Mouse (Mus musculus) natural killer cell, adult 2 months (primary cell): ENCODE data around the gene Sfi1.
"Not testable (repeated sequence)": the region's sequence is repeated elsewhere in the genome, so short reads cannot be mapped to it uniquely, and the experiment has no call there.

Experiments
- DNase-seq, 2 experiments: peaks; one replicate each; pipeline ENCODE4 v3.0.0; 2022; ENCODE audit warnings: low spot score in 2 of 2

The Sfi1 gene

DNA sequence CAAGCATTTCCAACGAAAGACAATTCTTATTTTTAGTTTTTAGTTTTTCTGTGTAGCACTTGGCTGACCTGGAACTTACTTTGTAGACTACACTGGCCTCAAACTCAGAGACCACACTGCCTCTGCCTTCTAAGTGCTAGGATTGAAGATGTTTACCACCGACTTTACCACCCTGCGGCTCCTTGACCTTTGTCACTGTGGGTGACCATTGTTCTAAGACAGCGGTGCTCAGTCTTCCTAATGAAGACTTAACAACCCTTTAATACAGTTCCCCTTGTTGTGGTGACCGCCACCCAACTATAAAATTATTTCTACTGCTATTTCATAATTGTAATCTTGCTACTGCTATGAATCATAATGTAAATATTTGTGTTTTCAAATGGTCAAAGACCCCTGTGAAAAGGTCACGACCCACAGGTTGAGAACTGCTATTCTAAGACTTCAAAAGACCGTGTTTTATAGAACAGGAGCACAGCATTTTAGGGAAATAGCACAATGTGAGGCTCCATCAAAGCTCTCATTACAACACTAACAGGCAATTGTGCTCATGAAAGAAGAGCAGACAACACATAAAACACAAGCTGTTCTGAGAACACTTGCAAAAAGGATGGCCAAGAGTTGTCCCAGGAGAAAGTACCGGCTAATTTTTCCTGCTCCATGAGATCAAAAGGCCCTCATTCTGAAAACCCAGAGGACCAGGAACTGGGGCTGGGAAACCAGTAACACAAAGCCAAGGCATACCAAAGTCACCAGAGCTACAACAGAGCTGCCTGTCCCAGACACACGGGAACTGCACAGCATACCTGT lies 47.7 kb downstream of the Sfi1 start:
- not testable (repeated sequence) for DNase-seq

DNA sequence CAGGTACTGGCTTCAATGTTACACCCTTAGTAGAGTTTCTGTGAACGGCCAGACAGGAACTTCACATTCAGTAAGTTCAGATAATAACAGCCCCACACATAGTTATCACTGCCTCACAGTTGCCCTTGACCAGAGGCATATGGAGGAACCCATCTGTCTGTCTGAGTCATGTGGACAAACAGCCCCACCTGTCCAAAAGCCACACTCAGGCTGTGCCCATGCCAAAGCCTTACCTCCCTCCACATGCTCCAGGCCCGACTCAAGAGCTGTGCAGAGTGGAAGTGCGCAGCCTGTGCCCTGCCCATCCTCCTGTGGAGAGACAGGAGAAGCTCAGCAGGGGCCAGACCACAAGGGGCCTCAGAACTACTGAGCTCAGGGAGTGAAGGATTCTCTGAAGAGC lies 49.3 kb downstream of the Sfi1 start:
- not testable (repeated sequence) for DNase-seq

DNA sequence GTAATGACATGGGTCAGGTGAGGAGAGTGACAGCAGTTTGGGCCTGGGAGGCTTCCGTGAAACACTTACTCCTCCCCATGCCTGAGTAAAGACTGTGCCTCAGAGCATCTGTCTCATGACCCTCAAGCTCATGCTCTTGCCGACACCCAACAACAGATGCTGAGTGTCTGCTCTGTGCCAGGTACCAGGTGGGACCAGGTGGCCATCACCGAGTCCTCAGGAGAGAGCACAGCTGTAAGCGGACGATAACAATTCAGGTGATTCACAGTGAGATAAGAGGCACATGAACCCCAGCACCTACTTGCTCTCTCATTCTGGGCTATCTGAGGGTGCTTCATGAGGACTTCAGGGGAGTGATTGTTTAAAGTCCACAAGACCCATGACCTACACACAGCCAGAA lies 50.9 kb downstream of the Sfi1 start:
- peak; percentile 78 to 80 for DNase-seq

DNA sequence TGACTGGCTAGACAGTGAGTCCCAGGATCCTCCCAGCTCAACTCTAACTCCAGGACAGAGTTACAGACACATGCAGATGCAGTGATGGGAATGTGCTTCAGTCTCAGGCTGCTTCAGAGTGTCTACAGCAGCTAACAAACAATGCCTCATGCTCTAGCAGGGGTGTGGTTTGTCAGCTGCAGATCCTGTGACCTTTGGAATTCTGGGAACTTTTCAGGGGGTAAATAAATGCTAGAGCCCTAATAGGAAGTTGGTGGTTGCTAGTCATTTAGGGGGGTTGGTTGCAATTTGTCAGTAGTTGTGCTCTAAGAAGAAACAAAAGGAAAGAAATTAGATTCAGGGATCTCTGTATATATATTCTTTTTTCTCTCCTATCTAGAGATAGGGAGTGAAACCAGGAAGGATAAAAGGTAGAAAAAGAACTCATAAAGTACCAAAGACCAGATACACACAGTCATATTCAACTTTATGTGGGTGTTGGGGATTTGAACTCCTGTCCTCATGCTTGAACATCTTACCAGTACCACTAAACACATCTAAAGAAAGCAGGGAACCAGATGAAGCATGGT lies 52.2 kb downstream of the Sfi1 start:
- not testable (repeated sequence) for DNase-seq

DNA sequence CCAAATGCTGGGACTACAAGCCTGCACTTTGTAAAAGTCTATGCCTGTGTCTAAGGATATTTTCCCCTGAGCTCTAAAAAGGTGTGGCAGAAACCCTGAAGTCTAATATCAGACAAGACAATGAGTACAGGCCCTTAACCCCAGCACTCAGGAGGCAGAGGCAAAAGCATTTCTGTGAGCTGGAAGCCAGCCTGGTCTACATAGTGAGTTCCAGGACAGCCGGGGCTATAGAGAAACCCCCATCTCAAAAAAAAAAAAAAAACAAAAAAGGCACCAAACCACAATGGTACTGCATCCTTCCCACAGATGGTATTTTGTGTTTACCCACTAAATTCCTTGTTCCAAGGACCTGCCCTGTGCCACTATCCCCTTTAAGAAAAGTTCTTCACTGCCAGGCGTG lies 54.9 kb downstream of the Sfi1 start:
- DNase-seq: peak in 1 of 2 experiments; percentile 43

DNA sequence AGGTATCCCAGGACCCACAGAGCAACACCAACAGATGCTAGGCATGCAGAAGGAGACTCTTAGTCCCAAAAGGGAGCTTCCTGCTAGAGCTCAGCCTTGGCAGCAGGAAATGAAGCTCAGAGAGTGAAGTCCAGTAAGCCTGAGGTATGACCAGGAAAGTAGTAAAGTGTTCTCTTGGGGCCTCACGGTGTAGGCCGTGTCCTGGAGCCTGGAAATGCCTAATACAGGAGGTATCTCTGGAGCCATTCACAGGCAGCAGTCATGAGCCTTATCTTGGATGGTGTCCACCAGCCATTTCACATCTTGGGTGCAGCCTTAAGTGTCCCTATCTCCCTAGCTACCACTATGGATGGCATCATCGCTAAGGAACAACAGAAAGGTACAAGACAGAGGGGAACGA lies 56.0 kb downstream of the Sfi1 start:
- DNase-seq: peak; percentile 40 to 51

DNA sequence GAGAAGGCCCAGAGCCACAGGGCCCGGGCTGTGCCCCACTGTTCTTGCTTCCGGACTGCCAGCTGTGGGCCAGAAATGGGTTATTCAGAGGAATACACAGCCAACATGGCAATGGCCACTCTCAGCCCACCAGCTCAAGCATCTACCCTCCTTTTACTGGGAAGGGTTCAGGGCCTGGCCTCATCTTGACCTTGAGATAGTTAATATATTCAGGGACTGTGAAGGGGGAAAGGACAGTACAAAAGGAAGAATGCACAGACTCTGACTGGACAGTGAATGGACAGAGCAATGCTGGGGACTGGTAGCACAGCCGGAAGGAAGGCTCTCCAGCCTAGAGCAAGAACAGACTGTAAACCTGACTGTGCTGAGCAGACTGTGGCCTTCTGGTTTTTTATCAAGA lies 57.3 kb downstream of the Sfi1 start:
- DNase-seq: not testable (repeated sequence)

DNA sequence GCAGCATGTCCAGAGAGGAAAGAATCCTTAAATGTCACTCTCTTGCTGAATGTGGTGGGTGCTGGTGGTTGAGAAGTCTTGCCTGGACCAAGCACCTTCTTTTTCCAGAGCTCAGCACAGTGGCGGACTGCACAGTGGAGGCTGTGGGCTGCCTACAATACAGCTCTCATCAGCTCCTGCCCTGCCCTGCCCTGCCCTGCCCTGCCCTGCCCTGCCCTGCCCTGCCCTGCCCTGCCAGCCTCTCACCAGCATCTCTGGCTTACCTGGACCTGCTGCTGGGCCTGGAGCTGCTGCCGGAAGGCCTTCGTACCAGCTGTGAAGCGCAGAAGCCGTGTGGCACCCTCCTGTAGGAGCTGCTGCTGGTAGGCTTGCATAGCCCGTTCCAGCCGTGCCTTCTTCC lies 57.9 kb downstream of the Sfi1 start:
- not testable (repeated sequence) for DNase-seq

DNA sequence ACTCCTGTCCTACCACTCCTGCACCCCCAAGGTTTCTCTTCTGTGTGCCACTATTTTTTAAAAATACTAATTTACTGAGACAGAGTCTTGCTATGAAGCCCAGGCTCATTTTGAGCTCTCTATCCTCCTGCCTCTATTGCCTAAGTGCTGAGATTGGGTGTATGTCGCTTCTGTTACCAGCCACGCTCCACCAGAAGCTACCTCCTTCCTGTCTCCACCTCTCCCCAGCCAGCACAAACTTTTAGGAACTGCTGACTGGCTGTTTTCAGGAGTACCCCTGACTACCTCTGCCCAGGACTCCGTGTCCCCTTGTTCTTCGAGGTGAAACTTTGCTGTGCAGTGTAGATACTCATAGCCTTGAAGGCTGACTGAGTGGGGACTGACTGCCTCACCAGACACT lies 59.9 kb downstream of the Sfi1 start:
- not testable (repeated sequence) for DNase-seq

DNA sequence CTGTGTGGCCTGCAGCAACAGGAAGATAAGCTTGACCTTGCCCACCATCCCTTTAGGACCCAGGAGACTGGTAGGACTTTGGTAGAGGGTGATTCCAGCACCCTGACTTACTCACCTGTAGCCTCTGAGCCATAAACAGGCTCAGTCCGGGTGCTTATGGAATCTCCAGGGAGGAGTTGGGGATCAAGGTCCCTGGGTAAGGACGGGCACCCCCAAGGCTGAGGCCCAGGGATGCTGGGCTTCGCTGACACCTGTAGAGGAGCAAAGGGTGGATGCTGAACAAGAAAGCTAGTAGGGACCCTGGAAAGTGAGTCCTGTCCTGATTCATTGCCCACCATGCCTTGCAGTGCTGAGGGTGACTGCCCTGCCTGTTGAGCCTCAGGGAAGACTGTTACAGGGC lies 60.3 kb downstream of the Sfi1 start:
- DNase-seq: not testable (repeated sequence)

DNA sequence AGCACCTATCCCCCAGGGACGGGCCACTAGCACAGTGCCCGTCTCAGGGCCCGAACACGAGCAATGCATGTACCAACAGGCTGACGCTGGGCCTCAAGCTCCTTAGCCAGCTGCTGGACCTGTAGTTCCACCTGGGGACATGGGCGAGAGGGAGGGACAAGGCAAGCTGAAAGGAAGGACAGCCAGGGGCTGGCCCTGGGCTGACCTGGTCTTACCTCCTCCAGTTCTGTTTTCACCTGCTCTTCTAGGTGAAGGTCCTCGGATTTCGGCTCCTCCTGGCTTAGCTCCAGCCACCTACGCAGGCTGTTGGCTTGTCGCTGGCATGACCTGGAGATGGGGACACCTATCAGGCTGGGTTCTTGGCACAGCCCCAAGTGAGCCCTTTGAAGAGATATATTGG lies 61.3 kb downstream of the Sfi1 start:
- DNase-seq: peak; percentile 47 to 53

DNA sequence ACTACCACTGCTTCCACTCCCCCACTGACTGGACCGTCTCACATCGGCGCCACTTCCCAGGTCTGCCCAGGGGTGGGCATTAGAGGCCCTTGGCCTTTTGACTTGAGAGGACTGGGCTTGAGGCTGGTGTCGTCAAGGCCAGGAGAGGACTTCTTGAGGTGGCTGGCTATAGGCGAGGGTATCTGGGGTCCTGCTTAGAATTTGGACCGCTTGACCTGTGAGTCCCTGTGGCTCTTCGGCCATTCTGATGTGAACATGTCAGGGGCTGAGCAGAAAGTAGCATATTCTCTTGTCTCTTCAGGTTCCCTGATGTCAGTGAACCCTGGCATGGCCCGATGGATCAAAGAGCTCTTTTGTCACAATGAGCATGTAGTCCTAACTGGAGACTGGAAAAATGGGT lies 63.4 kb downstream of the Sfi1 start:
- peak; percentile 56 to 68 for DNase-seq

DNA sequence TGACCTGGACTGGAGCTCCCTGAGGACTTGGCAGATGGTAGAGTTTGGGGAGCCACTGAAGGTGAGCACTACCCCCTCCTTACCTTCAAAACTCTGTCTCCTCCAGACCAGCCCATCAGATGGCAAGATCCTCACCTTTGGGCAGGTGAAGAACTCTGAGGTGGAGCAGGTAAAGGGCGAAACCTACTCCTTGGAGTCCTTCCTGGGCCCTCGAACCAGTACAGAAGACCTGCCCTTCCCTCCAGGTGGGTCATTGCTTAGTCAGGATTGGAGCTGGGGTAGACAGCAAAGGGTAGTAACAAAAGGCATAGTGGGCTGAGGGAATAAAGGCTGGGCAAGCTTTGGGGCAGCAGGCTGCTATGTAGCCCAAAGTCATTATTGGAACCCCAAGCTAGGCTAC lies 64.0 kb downstream of the Sfi1 start:
- not testable (repeated sequence) for DNase-seq

DNA sequence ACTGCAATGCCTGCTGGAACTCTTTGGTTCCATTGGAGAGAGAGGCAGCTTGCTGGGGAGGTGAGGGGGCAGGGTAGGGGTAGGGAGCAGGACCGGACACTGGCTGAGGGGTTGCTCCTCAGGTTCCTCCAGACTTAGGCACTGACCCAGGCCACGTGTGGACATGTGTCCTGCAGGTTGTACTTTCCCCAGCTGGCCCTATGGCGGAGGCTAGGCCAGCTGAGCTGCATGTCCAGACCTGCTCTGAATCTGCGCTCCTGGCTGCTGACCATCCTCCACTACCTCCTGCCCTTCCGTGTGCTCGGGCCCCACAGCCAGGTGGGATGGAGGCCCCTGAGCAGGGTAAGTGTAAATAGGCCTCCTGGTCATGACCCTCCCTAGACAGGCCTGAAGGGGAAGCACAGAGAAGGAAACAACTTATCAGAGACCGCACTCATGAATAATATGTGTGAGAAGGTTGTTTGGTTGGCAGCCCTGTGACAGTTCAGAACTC lies 65.9 kb downstream of the Sfi1 start:
- not testable (repeated sequence) for DNase-seq

DNA sequence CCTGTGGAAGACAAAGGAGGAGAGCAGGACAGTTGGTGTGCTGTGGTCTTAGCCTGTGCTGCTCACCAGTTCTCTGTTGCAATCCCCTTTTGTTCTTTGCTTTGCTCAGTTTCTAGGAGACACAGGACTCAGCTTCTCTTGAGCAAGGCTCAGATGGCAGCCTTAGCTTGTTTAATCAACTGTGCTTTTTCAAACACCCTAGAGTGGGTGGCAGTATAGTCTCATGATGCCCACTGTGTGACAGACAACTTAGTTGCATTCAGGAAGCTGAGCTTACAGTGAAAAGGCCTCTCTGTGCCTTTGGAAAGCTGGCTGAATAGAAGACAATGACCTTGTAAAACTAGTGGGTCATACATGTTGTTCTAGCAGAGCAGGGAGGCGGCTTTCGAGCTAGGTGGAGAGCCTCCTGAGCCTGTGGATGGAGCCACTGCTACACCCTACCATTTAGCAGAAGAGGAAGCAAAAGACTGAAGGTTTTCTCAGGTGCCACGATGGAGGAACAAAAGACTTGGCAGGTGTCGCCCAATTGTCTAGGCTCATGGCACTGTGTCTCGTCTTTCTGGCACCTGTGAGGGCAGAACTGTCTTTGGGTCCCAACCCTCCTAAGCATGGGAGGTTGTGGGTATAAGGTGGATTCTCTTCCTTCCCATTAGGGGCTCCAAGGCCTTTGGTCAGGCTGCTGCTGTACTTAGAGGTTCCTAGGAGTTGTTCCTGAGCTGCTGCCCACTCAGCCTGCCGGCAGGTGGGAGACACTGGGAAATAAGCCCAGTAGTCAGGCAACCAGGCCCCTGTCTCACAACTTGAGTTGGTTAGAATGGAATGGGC lies 66.6 kb downstream of the Sfi1 start:
- DNase-seq: peak; percentile 86

DNA sequence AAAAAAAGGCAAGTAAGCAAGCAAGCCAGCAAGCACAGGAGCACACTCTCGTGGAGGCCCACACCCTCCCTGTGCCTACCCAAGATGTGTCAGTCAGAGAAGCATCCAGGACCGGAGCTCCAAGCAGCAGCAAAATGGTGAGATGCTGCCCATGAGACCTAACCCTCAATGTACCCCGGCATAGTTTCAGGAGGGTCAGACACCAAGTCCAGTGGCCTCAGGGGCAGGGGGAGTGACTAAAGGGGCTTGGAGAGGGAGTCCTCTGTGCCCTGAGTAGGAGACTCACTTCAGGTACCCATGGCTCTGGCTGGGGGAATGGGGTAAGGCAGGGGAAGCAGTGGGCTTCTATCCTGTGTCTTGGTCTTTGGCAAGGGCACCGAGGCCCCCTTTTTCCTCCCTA lies 67.3 kb downstream of the Sfi1 start:
- DNase-seq: not testable (repeated sequence)

DNA sequence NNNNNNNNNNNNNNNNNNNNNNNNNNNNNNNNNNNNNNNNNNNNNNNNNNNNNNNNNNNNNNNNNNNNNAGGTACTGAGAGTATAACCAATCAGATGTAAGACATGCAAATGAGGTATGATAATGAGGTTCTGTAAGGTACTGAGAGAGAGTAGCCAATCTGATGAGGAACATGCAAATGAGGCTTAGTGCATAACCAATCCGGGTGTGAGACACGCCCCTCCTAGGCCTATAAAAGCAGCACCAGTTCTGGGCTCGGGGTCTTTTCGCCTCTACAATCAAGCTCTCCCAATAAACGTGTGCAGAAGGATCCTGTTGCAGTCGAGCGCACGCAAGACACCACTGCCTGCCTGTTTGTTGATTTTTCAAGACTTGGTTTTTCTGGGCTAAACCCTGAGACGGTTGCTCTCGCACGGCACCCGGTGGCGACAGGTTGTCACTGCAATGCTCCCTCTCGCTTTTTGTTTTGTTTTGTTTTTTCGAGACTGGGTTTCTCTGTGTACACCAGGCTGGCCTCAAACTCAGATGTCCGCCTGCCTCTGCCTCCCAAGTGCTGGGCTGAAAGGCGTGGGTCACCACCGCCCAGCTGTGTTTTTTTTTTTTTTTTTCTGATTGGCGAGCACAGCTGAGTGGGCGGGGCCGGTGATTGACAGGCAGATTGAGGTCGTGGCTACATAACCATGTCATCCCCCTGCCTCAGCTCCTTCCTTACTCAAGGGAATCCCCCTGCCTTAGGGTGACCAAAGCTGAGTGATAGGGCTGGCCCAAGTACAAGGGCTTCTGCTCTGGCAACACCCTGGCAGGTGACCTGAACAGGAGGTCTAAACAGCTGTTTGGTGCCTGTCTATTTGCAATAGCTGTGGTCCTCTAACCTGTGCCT lies 68.1 kb downstream of the Sfi1 start:
- peak; percentile 35 to 47 for DNase-seq

DNA sequence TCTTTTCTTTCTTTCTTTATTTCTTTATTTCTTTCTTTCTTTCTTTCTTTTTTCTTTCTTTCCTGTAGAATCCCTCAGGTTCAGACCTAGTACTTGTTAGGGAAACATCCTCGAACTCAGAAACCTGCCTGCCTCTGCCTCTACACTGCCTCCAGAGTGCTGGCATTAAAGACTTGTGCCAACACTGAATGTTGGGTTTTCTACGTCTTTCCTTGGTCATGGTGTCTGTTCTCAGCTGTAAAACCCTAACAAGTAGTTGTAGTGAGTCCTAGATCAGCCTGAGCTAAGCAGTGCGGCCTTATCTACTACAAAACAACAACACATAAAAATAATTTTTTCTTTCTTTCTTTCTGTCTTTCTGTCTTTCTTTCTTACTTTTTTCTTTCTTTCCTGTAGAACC lies 78.9 kb downstream of the Sfi1 start:
- no peak for DNase-seq

DNA sequence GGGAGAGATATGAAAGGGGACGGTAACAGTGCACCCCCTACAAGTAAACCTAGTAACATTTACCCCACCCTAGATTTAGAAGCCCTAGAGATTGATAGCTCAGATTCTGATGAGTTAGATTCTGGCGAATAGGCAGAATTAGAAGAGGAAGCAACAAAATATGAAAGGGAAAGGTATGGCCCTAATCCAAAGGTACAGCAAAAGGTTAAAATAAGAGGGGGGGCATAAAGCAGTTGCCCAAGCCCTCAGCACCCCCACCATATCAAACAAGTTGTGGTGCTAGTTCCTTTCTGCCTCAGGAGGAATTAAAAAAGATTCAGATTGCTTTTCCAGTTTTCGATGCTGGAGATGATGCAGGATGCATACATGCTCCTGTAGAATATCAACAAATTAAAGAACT lies 87.1 kb downstream of the Sfi1 start:
- no peak for DNase-seq

DNA sequence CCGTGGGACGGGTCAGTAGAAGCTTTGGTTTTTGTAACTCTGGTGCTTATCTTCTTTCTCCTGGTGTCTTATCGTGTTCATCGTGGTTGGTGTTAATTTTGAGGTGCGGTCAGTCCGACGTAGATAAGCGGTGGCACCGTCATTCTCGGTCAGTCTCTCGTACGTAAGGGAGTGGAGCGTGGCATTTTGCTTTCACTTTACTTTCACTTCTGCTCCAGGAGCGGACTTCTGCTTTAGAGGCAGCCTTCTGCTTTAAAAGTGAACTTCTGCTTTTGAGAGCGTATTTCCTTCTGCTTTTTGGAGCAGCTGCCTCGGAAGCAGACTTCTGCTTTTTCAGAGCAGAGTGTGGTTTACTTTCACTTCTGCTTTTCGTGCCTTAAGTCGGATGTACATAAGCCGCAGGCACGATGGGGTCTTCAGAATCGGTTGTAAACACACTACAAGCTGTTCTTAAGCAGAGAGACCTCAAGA lies 88.0 kb downstream of the Sfi1 start:
- DNase-seq: peak; percentile 89 to 90
